Mouse (Mus musculus): ENCODE data around the gene Ushbp1. TPM values are rescaled to one million over a fixed set of nuclear protein-coding genes. Genes with fewer than 3 reads are reported as not detected.

Gene Ushbp1
- total and polyA plus RNA-seq, 3 experiments: 0.08 to 0.11 TPM; not detected in 1

- DNase-seq (ENCODE audit: low spot score): no peak
- no peak for ATAC-seq (ENCODE audit: extremely low read depth, insufficient number of reproducible peaks, low FRiP score, poor library complexity, severe bottlenecking)
- H3K4me3 ChIP-seq (ENCODE audit: low read depth, low read length): no peak overlapping the region
- H3K27me3 ChIP-seq (ENCODE audit: insufficient read depth, low read length): peaks cover 27% of the 10 kb centered on the region
- no peaks in the 10 kb centered on the region for H3K9me3 ChIP-seq (replicated peaks)
- peaks cover 17% of the 10 kb centered on the region for H3K4me1 ChIP-seq (ENCODE audit: insufficient read depth, low read depth, low read length)
- H3K36me3 ChIP-seq (replicated peaks): no peaks in the 10 kb centered on the region
- TF ChIP-seq GATA2 (IDR thresholded peaks at IDR 0.05; ENCODE audit: borderline replicate concordance, low read depth, low read length): no peak
- TF ChIP-seq GATA1 (IDR thresholded peaks at IDR 0.05; ENCODE audit: borderline replicate concordance, low read length): no peak
Observed at GRCm38 (mm10) chr8:71388267-71388666, 7.3 kb downstream of the Ushbp1 start.

DNA sequence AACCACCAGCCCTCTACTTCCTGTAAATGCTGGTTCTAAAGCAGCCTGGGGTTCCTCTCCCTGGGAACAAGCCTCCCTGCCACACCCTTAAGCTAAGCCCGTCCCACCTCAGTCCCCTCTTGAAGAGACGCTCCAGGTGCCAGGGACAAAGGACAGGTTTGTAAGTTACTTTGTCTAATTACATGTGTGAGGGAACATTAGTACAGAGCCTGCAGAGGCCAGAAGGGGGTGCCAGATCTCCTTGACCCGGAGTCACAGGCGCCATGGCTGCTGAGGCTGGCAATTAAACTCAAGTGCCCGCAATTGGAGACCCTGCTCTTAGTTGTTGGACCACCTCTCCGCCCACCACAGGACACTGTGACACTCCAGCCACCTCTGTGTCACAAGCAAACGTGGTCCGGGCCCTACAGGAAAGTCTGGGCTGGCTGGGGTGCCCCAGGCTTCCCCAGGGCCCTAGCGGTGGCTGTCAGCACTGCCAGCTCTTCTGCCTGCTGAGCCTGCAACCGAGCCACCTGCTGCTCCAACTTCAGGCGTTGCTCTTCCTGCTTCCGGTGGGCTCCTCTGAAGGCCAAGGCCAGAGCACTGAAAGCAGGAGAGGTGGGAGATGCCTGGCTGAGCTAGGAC, 10.3 kb downstream of the Ushbp1 start:
- peaks cover 29% of the 10 kb centered on the region for H3K4me1 ChIP-seq (ENCODE audit: insufficient read depth, low read depth, low read length)
- ATAC-seq (ENCODE audit: extremely low read depth, insufficient number of reproducible peaks, low FRiP score, poor library complexity, severe bottlenecking): no peak
- H3K4me3 ChIP-seq (ENCODE audit: low read depth, low read length): no peak overlapping the region
- DNase-seq (ENCODE audit: low spot score): no peak
- H3K9me3 ChIP-seq (replicated peaks): no peaks in the 10 kb centered on the region
- H3K36me3 ChIP-seq (replicated peaks): no peaks in the 10 kb centered on the region
- TF ChIP-seq GATA1 (IDR thresholded peaks at IDR 0.05; ENCODE audit: borderline replicate concordance, low read length) (no peak), POLR2AphosphoS5 (IDR thresholded peaks at IDR 0.05; ENCODE audit: insufficient replicate concordance, low read depth, low read length) (no peak), TAL1 (conservative IDR thresholded peaks at IDR 0.05; ENCODE audit: low read depth, low read length) (no peak), GATA2 (IDR thresholded peaks at IDR 0.05; ENCODE audit: borderline replicate concordance, low read depth, low read length) (no peak), CTCF (IDR thresholded peaks at IDR 0.05; ENCODE audit: low read depth, low read length) (no peak)
- peaks cover 29% of the 10 kb centered on the region for H3K27me3 ChIP-seq (ENCODE audit: insufficient read depth, low read length)

DNA sequence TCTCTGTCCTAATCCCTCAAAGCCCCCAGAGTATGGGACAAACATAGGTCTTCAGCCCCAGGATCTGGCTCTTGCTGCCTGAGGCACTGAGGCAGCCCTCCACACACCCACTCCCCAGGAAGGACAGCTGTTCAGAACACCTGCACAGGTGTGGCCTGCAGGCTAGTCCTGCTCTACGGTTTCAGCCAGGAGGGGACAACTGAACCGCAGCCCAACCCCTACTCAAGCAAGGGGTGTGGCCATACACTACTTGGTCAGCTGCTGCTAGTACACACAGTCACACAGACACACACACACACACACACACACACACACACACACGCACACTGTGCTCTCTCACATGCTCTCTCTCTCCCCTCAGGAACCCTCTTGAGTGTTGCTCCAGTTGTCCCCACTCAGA, 11.7 kb downstream of the Ushbp1 start:
- H3K27me3 ChIP-seq (ENCODE audit: insufficient read depth, low read length): peaks cover 31% of the 10 kb centered on the region
- ATAC-seq (ENCODE audit: extremely low read depth, insufficient number of reproducible peaks, low FRiP score, poor library complexity, severe bottlenecking) (no peak), DNase-seq (ENCODE audit: low spot score) (no peak)
- H3K4me3 ChIP-seq (ENCODE audit: low read depth, low read length): no peak overlapping the region
- H3K9me3 ChIP-seq (replicated peaks): no peaks in the 10 kb centered on the region
- H3K36me3 ChIP-seq (replicated peaks): no peaks in the 10 kb centered on the region
- H3K4me1 ChIP-seq (ENCODE audit: insufficient read depth, low read depth, low read length): peaks cover 43% of the 10 kb centered on the region
- TF ChIP-seq CTCF (IDR thresholded peaks at IDR 0.05; ENCODE audit: low read depth, low read length) (no peak), TAL1 (conservative IDR thresholded peaks at IDR 0.05; ENCODE audit: low read depth, low read length) (no peak), GATA2 (IDR thresholded peaks at IDR 0.05; ENCODE audit: borderline replicate concordance, low read depth, low read length) (no peak), POLR2AphosphoS5 (IDR thresholded peaks at IDR 0.05; ENCODE audit: insufficient replicate concordance, low read depth, low read length) (no peak), GATA1 (IDR thresholded peaks at IDR 0.05; ENCODE audit: borderline replicate concordance, low read length) (no peak)

DNA sequence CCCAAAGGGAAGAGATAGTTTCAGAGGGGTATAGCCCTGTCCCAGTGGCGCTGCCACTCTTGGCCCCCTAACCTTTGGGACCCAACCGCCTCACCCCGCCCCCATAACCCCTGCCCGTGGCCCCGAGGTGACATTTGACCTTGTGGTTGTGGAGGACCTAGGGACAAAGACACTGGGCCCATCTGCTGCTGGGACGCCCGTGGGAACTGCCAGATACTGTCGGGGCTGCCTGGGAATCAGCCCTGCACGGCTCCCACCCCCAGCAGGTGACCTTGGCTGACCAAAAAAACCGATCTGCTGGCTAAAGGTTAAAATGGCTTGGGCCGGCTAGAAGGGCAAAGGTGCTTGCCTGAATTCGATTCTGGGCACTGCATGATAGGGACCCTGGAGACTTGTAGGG, 12.2 kb downstream of the Ushbp1 start:
- Histone ChIP-seq H3K4me3 (ENCODE audit: low read depth, low read length) (no peak overlapping the region), H3K36me3 (replicated peaks) (peaks cover 3% of the 10 kb centered on the region), H3K27me3 (ENCODE audit: insufficient read depth, low read length) (peaks cover 27% of the 10 kb centered on the region), H3K9me3 (replicated peaks) (no peaks in the 10 kb centered on the region), H3K4me1 (ENCODE audit: insufficient read depth, low read depth, low read length) (peaks cover 46% of the 10 kb centered on the region)
- ATAC-seq (ENCODE audit: extremely low read depth, insufficient number of reproducible peaks, low FRiP score, poor library complexity, severe bottlenecking) (no peak), DNase-seq (ENCODE audit: low spot score) (no peak)
- TF ChIP-seq GATA1 (IDR thresholded peaks at IDR 0.05; ENCODE audit: borderline replicate concordance, low read length) (no peak), GATA2 (IDR thresholded peaks at IDR 0.05; ENCODE audit: borderline replicate concordance, low read depth, low read length) (no peak), POLR2AphosphoS5 (IDR thresholded peaks at IDR 0.05; ENCODE audit: insufficient replicate concordance, low read depth, low read length) (no peak), TAL1 (conservative IDR thresholded peaks at IDR 0.05; ENCODE audit: low read depth, low read length) (no peak), CTCF (IDR thresholded peaks at IDR 0.05; ENCODE audit: low read depth, low read length) (no peak)

- DNase-seq (ENCODE audit: low spot score) (peak; percentile 86), ATAC-seq (ENCODE audit: extremely low read depth, insufficient number of reproducible peaks, low FRiP score, poor library complexity, severe bottlenecking) (no peak; the same call in 1 of the 2 replicates)
- Histone ChIP-seq H3K9me3 (replicated peaks) (no peaks in the 10 kb centered on the region), H3K4me3 (ENCODE audit: low read depth, low read length) (peak overlapping the region; percentile 77), H3K36me3 (replicated peaks) (peaks cover 14% of the 10 kb centered on the region), H3K27me3 (ENCODE audit: insufficient read depth, low read length) (peaks cover 22% of the 10 kb centered on the region), H3K4me1 (ENCODE audit: insufficient read depth, low read depth, low read length) (peaks cover 44% of the 10 kb centered on the region)
- TF ChIP-seq POLR2AphosphoS5 (IDR thresholded peaks at IDR 0.05; ENCODE audit: insufficient replicate concordance, low read depth, low read length) (no peak), GATA2 (IDR thresholded peaks at IDR 0.05; ENCODE audit: borderline replicate concordance, low read depth, low read length) (no peak), GATA1 (IDR thresholded peaks at IDR 0.05; ENCODE audit: borderline replicate concordance, low read length) (no peak), CTCF (IDR thresholded peaks at IDR 0.05; ENCODE audit: low read depth, low read length) (no peak), TAL1 (conservative IDR thresholded peaks at IDR 0.05; ENCODE audit: low read depth, low read length) (no peak)
Observed at GRCm38 (mm10) chr8:71381971-71382961, 13.3 kb downstream of the Ushbp1 start.

DNA sequence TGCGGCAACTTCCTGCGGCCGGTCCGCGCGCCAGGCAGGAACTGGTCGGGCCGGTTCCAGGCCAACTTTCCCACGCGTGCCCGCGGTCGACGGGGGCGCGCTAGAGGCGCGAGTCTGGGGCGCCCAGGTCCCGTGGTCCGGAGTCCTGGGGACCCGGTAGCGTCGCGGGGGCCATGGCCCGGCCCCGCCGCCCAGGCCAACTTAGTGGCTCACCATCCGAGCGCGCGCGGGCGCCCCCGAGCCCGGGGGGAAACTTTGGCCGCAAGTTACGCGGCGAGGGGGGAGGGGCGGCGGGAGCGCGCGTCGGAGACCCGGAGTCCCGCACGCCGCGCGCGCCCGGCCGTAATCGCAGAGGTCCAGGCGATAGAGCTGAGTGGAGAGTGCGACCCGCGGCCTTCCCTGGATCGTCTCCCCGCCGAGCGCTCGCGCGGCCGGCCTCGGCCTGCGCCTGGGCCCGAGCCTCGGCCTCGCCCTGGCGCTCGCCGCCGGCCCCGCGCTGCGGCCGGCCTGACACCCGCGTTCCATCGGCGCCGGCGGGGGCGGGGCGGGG, 14.1 kb downstream of the Ushbp1 start, which contains the start of gene Nr2f6:
Gene Nr2f6 (minus strand): TSS at position 540 of the 550 bp plus-strand sequence.
- ATAC-seq (ENCODE audit: extremely low read depth, insufficient number of reproducible peaks, low FRiP score, poor library complexity, severe bottlenecking) (no peak), DNase-seq (ENCODE audit: low spot score) (peak; percentile 48)
- peaks cover 44% of the 10 kb centered on the region for H3K4me1 ChIP-seq (ENCODE audit: insufficient read depth, low read depth, low read length)
- TF ChIP-seq TAL1 (conservative IDR thresholded peaks at IDR 0.05; ENCODE audit: low read depth, low read length) (no peak), POLR2AphosphoS5 (IDR thresholded peaks at IDR 0.05; ENCODE audit: insufficient replicate concordance, low read depth, low read length) (no peak), GATA1 (IDR thresholded peaks at IDR 0.05; ENCODE audit: borderline replicate concordance, low read length) (no peak), CTCF (IDR thresholded peaks at IDR 0.05; ENCODE audit: low read depth, low read length) (no peak), GATA2 (IDR thresholded peaks at IDR 0.05; ENCODE audit: borderline replicate concordance, low read depth, low read length) (no peak)
- H3K36me3 ChIP-seq (replicated peaks): peaks cover 22% of the 10 kb centered on the region
- peak within 1 kb of the TSS; percentile 77 for H3K4me3 ChIP-seq (ENCODE audit: low read depth, low read length)
- H3K9me3 ChIP-seq (replicated peaks): no peaks in the 10 kb centered on the region
- peaks cover 19% of the 10 kb centered on the region for H3K27me3 ChIP-seq (ENCODE audit: insufficient read depth, low read length)

All from G1E (cell line).